Mouse (Mus musculus) forebrain, embryonic 13.5 days (tissue): Measurements from ENCODE around the gene Axin2. TPM values are rescaled to one million over a fixed set of nuclear protein-coding genes. Genes with fewer than 3 reads are reported as not detected.

Source experiments
- ATAC-seq: fragments of 200-750 bp; cut with Nextera tagmentation; 2 replicates; pipeline ENCODE4 v1.8.0; 2017
- H3K27ac ChIP-seq: fragments of 300-500 bp; sonication (generic); 2 replicates; pipeline ENCODE4 v1.5.1; 2015; ENCODE audit warnings: inconsistent platforms, mild to moderate bottlenecking, moderate library complexity
- H3K27me3 ChIP-seq: fragments of 300-500 bp; sonication (generic); 2 replicates; pipeline ENCODE4 v1.6.1; 2015; ENCODE audit warnings: mild to moderate bottlenecking, inconsistent platforms
- H3K36me3 ChIP-seq: fragments of 300-500 bp; sonication (generic); 2 replicates; pipeline ENCODE4 v1.6.1; 2015; ENCODE audit warnings: mild to moderate bottlenecking, inconsistent platforms; ENCODE audit not compliant: poor library complexity, severe bottlenecking
- H3K4me1 ChIP-seq: fragments of 300-500 bp; sonication (generic); 2 replicates; pipeline ENCODE4 v1.6.1; 2015; ENCODE audit warnings: inconsistent platforms
- H3K4me2 ChIP-seq: fragments of 300-500 bp; sonication (generic); 2 replicates; pipeline ENCODE4 v1.6.1; 2015; ENCODE audit warnings: inconsistent platforms, mild to moderate bottlenecking, moderate library complexity
- H3K4me3 ChIP-seq: fragments of 300-500 bp; sonication (generic); 2 replicates; pipeline ENCODE4 v1.5.1; 2015; ENCODE audit warnings: mild to moderate bottlenecking, inconsistent platforms
- H3K9ac ChIP-seq: fragments of 300-500 bp; sonication (generic); 2 replicates; pipeline ENCODE4 v1.6.1; 2015; ENCODE audit warnings: mild to moderate bottlenecking, inconsistent platforms
- H3K9me3 ChIP-seq: fragments of 300-500 bp; sonication (generic); replicated peaks from 2 replicates; pipeline ENCODE4 v1.6.1; 2016; ENCODE audit warnings: inconsistent platforms
- WGBS: fragments of 180-500 bp; shearing (Covaris S2); methylation state at CpG from one replicate; pipeline ENCODE4 v1.1.7; 2015; 5-methylcytosine and 5-hydroxymethylcytosine counted together
- polyA plus RNA-seq: library from polyadenylated mRNA; unstranded; fragments of >200 nt; fragmentation: Nextera tagmentation; extraction: Ambion mirVana; gene quantifications from 2 replicates; pipeline ENCODE4 v1.2.1, GENCODE M21; 2015

Gene Axin2
- polyA plus RNA-seq, 1 experiment from 2014 or later: 9.6 TPM

- WGBS: 3% methylated on average over 21 of the region's 21 CpGs
- H3K27ac ChIP-seq: peak overlapping the region; percentile 66
- ATAC-seq: no peak
- H3K27me3 ChIP-seq: peaks cover 20% of the 10 kb centered on the region
- peak overlapping the region; percentile 28 for H3K4me3 ChIP-seq
- no peaks in the 10 kb centered on the region for H3K9me3 ChIP-seq
- peaks cover 39% of the 10 kb centered on the region for H3K4me1 ChIP-seq
- no peaks in the 10 kb centered on the region for H3K36me3 ChIP-seq
- peak overlapping the region; percentile 61 for H3K4me2 ChIP-seq
- H3K9ac ChIP-seq: peak overlapping the region; percentile 54
Measured at GRCm38 (mm10) chr11:108891871-108892380, 28.2 kb upstream of the Axin2 start.

GRCm38 (mm10) chr11:108892406-108892805 is 27.7 kb upstream of the Axin2 start:
- Histone ChIP-seq H3K27me3 (peaks cover 20% of the 10 kb centered on the region), H3K36me3 (no peaks in the 10 kb centered on the region), H3K4me2 (peak overlapping the region; percentile 37), H3K9me3 (no peaks in the 10 kb centered on the region), H3K4me3 (no peak overlapping the region), H3K27ac (no peak overlapping the region), H3K4me1 (peaks cover 39% of the 10 kb centered on the region), H3K9ac (no peak overlapping the region)
- WGBS: 2% methylated on average over 3 of the region's 7 CpGs
- ATAC-seq: no peak

- peaks cover 20% of the 10 kb centered on the region for H3K27me3 ChIP-seq
- H3K4me1 ChIP-seq: peaks cover 39% of the 10 kb centered on the region
- H3K4me2 ChIP-seq: peak overlapping the region; percentile 37; the same call in 1 of the 2 replicates
- no peak overlapping the region for H3K9ac ChIP-seq
- H3K4me3 ChIP-seq: no peak overlapping the region
- H3K36me3 ChIP-seq: no peaks in the 10 kb centered on the region
- 37% methylated on average over 12 of the region's 12 CpGs for WGBS
- no peaks in the 10 kb centered on the region for H3K9me3 ChIP-seq
- no peak for ATAC-seq
- no peak overlapping the region; the same call in 1 of the 2 replicates for H3K27ac ChIP-seq
Measured at GRCm38 (mm10) chr11:108893232-108893790, 26.8 kb upstream of the Axin2 start.

GRCm38 (mm10) chr11:108893855-108894510 is 26.2 kb upstream of the Axin2 start:
- WGBS: 38% methylated on average over 10 of the region's 10 CpGs
- no peak overlapping the region; the same call in 1 of the 2 replicates for H3K27ac ChIP-seq
- no peaks in the 10 kb centered on the region for H3K36me3 ChIP-seq
- H3K4me1 ChIP-seq: peaks cover 39% of the 10 kb centered on the region
- no peak overlapping the region for H3K4me2 ChIP-seq
- peaks cover 20% of the 10 kb centered on the region for H3K27me3 ChIP-seq
- H3K4me3 ChIP-seq: no peak overlapping the region
- H3K9ac ChIP-seq: no peak overlapping the region
- H3K9me3 ChIP-seq: no peaks in the 10 kb centered on the region
- no peak for ATAC-seq

GRCm38 (mm10) chr11:108897034-108897433 is 23.1 kb upstream of the Axin2 start:
- Histone ChIP-seq H3K4me2 (no peak overlapping the region), H3K36me3 (no peaks in the 10 kb centered on the region), H3K27ac (no peak overlapping the region), H3K4me1 (peaks cover 29% of the 10 kb centered on the region), H3K27me3 (peaks cover 17% of the 10 kb centered on the region), H3K9ac (no peak overlapping the region), H3K4me3 (no peak overlapping the region), H3K9me3 (no peaks in the 10 kb centered on the region)
- no peak for ATAC-seq
- WGBS: 94% methylated on average over 4 of the region's 4 CpGs

GRCm38 (mm10) chr11:108898063-108898462 is 22.1 kb upstream of the Axin2 start:
- Histone ChIP-seq H3K9ac (no peak overlapping the region), H3K4me2 (no peak overlapping the region), H3K36me3 (no peaks in the 10 kb centered on the region), H3K27ac (no peak overlapping the region), H3K9me3 (no peaks in the 10 kb centered on the region), H3K27me3 (peaks cover 13% of the 10 kb centered on the region), H3K4me3 (no peak overlapping the region), H3K4me1 (peaks cover 21% of the 10 kb centered on the region)
- 85% methylated on average over 9 of the region's 9 CpGs for WGBS
- no peak for ATAC-seq

- no peak for ATAC-seq
- H3K27me3 ChIP-seq: peaks cover 9% of the 10 kb centered on the region
- no peaks in the 10 kb centered on the region for H3K9me3 ChIP-seq
- no peak overlapping the region for H3K27ac ChIP-seq
- no peak overlapping the region for H3K4me3 ChIP-seq
- WGBS: 85% methylated on average over 6 of the region's 6 CpGs
- no peaks in the 10 kb centered on the region for H3K36me3 ChIP-seq
- H3K9ac ChIP-seq: no peak overlapping the region
- H3K4me2 ChIP-seq: no peak overlapping the region
- peaks cover 18% of the 10 kb centered on the region for H3K4me1 ChIP-seq
Measured at GRCm38 (mm10) chr11:108898483-108898882, 21.7 kb upstream of the Axin2 start.

- ATAC-seq: 0 out of 2 replicates have a peak, but pooled peaks have one; percentile 36
- H3K27ac ChIP-seq: no peak overlapping the region
- peaks cover 8% of the 10 kb centered on the region; the same call in 1 of the 2 replicates for H3K4me1 ChIP-seq
- H3K4me2 ChIP-seq: no peak overlapping the region
- H3K36me3 ChIP-seq: no peaks in the 10 kb centered on the region
- WGBS: 66% methylated on average over 10 of the region's 10 CpGs
- no peak overlapping the region for H3K9ac ChIP-seq
- no peaks in the 10 kb centered on the region for H3K9me3 ChIP-seq
- H3K27me3 ChIP-seq: no peaks in the 10 kb centered on the region
- no peak overlapping the region for H3K4me3 ChIP-seq
Measured at GRCm38 (mm10) chr11:108900718-108901488, 19.2 kb upstream of the Axin2 start.

GRCm38 (mm10) chr11:108901670-108902069 is 18.5 kb upstream of the Axin2 start:
- Histone ChIP-seq H3K4me2 (no peak overlapping the region), H3K36me3 (no peaks in the 10 kb centered on the region), H3K9me3 (no peaks in the 10 kb centered on the region), H3K4me3 (no peak overlapping the region), H3K27ac (no peak overlapping the region), H3K27me3 (no peaks in the 10 kb centered on the region), H3K4me1 (peaks cover 8% of the 10 kb centered on the region; the same call in 1 of the 2 replicates), H3K9ac (no peak overlapping the region)
- no peak for ATAC-seq
- WGBS: 66% methylated on average over 7 of the region's 7 CpGs

GRCm38 (mm10) chr11:108902303-108902702 is 17.8 kb upstream of the Axin2 start:
- Histone ChIP-seq H3K9ac (no peak overlapping the region), H3K4me1 (peaks cover 8% of the 10 kb centered on the region; the same call in 1 of the 2 replicates), H3K27ac (no peak overlapping the region), H3K27me3 (no peaks in the 10 kb centered on the region), H3K4me3 (no peak overlapping the region), H3K36me3 (no peaks in the 10 kb centered on the region), H3K4me2 (no peak overlapping the region), H3K9me3 (no peaks in the 10 kb centered on the region)
- no peak for ATAC-seq
- WGBS: 81% methylated on average over 4 of the region's 4 CpGs

GRCm38 (mm10) chr11:108906590-108907254 is 13.4 kb upstream of the Axin2 start:
- Histone ChIP-seq H3K27ac (no peak overlapping the region), H3K4me2 (no peak overlapping the region), H3K4me1 (peaks cover 12% of the 10 kb centered on the region), H3K36me3 (no peaks in the 10 kb centered on the region), H3K27me3 (peaks cover 26% of the 10 kb centered on the region), H3K4me3 (no peak overlapping the region), H3K9ac (no peak overlapping the region), H3K9me3 (no peaks in the 10 kb centered on the region)
- 83% methylated on average over 7 of the region's 7 CpGs for WGBS
- no peak for ATAC-seq
